Mouse (Mus musculus): ENCODE results near the gene Usp47. TPM values are rescaled to one million over a fixed set of nuclear protein-coding genes. Genes with fewer than 3 reads are reported as not detected.

Gene Usp47
- polyA plus RNA-seq, 1 experiment from 2014 or later: 58.1 TPM

DNA sequence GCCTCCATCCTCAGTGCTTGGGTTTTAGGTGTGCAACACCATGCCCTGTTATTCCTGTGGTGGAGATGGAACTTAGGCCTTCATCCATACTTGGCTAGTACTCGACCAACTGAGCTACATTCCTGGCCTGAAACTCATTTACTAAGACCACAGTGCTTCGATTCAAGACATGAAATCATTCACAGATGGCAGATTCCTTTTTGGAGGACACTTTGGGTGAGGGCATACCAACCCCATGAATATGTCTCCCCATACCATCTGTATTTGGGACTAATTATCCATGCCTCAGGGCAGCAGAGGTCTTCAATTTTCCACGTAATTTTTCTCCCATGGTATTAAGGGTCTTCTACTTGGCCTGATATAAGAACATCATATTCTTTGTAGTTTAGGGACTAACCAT, 119.3 kb downstream of the Usp47 start:
- Histone ChIP-seq H3K4me1 (peaks cover 7% of the 10 kb centered on the region; the same call in 1 of the 2 replicates), H3K9me3 (replicated peaks) (no peaks in the 10 kb centered on the region), H3K27me3 (replicated peaks) (no peaks in the 10 kb centered on the region), H3K27ac (replicated peaks) (no peak overlapping the region), H3K36me3 (no peaks in the 10 kb centered on the region), H3K4me3 (replicated peaks) (no peak overlapping the region), H3K9ac (replicated peaks) (no peak overlapping the region), H3K4me2 (no peak overlapping the region)
- no peak for ATAC-seq (ENCODE audit: low FRiP score)
- 80% methylated on average over 3 of the region's 3 CpGs for WGBS

DNA sequence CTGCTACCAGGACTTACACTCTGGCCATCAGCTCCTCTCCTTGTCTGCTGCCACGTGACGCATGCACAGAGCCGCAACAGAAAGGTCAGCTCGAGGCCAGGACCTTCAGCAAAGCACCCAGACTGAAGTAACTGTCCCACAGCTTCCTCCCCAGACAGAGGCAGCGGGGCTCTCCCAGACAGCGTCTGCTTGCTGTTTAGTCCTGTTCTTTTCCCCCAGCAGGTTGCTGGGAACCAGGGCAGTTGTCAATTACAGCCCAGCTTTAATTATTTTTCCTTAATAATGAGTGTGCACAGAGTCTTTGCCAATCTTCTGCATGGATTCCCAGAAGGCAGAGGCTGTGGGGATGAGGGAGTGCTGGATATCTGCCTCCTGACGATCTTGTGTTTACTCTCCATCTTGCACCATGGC, 119.8 kb downstream of the Usp47 start:
- no peak overlapping the region for H3K27ac ChIP-seq (replicated peaks)
- no peaks in the 10 kb centered on the region for H3K27me3 ChIP-seq (replicated peaks)
- H3K9me3 ChIP-seq (replicated peaks): no peaks in the 10 kb centered on the region
- H3K4me2 ChIP-seq: no peak overlapping the region
- no peaks in the 10 kb centered on the region for H3K36me3 ChIP-seq
- H3K4me1 ChIP-seq: peaks cover 7% of the 10 kb centered on the region; the same call in 1 of the 2 replicates
- H3K9ac ChIP-seq (replicated peaks): no peak overlapping the region
- no peak overlapping the region for H3K4me3 ChIP-seq (replicated peaks)
- 40% methylated on average over 7 of the region's 7 CpGs for WGBS
- no peak for ATAC-seq (ENCODE audit: low FRiP score)

DNA sequence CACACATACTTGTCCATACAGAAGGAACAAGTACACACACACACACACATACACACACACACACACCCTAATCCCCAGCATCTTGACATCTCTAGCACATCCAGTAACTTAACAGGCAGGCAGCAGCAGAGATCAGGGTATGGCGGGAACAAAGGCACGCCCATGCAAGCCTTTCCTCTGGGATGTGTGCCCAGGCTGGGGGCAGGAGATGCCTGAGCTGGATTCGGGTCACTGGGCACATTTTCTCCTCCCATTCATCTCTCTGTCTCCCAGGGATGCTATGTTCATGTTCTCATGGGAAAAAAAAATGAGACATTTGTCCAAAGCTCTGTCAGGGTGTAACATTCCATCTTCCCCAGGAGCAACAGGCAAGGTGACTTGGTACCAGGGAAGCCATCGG, 120.7 kb downstream of the Usp47 start:
- ATAC-seq (ENCODE audit: low FRiP score): 0 out of 2 replicates have a peak, but pooled peaks have one; percentile 53
- H3K9ac ChIP-seq (replicated peaks): no peak overlapping the region
- no peaks in the 10 kb centered on the region for H3K36me3 ChIP-seq
- H3K27me3 ChIP-seq (replicated peaks): no peaks in the 10 kb centered on the region
- no peak overlapping the region for H3K4me3 ChIP-seq (replicated peaks)
- no peak overlapping the region for H3K4me2 ChIP-seq
- no peak overlapping the region for H3K27ac ChIP-seq (replicated peaks)
- H3K4me1 ChIP-seq: peaks cover 7% of the 10 kb centered on the region; the same call in 1 of the 2 replicates
- no peaks in the 10 kb centered on the region for H3K9me3 ChIP-seq (replicated peaks)
- 66% methylated on average over 4 of the region's 4 CpGs for WGBS

DNA sequence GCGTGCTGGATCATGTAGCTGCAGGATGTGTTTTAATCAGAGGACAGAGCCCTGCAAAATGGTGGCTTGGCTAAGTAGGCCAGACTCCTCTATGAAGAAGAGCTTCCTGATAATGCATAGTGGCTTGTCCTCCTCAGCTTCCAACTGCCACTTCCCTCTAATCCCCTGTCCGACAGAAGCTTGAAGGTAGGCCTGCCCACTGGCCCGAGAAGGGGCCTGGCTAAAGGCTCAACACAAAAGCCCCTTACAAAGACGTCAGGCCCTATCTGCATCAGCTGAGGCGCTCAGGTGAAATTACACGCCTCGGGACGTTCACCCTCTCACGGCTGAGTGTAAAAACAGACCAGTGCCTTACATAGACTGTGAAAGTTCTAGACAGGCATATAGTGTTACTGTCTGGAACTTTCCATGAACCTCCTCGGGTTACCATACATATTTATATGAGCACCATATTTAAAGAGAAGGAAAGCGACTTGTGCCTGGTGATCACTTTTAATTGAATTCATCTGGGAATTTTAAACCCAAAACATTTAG, 121.4 kb downstream of the Usp47 start:
- Histone ChIP-seq H3K9ac (replicated peaks) (no peak overlapping the region), H3K4me3 (replicated peaks) (no peak overlapping the region), H3K27ac (replicated peaks) (no peak overlapping the region), H3K36me3 (no peaks in the 10 kb centered on the region), H3K9me3 (replicated peaks) (no peaks in the 10 kb centered on the region), H3K4me2 (no peak overlapping the region), H3K27me3 (replicated peaks) (no peaks in the 10 kb centered on the region), H3K4me1 (peaks cover 7% of the 10 kb centered on the region; the same call in 1 of the 2 replicates)
- no peak for ATAC-seq (ENCODE audit: low FRiP score)
- 75% methylated on average over 11 of the region's 11 CpGs for WGBS

DNA sequence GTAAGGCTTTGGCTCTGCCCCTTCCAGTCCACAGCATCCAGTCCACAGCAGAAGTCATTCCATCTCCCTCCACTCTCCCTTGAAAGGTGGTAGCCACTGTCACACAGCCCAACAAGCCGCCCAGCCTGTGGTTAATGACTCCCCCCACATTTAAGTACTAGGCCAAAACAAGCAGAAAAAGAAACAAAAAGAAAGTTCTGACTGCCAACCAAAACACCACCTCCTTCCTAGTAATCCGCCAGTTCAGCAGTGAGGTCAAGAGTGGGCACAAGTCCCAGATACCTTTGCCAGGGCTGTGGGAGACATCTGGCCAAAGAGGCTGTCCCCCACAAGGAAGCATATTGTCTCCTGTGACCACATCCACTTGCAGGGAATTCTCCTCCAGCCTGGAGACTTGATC, 124.7 kb downstream of the Usp47 start:
- Histone ChIP-seq H3K4me3 (replicated peaks) (no peak overlapping the region), H3K36me3 (no peaks in the 10 kb centered on the region), H3K27ac (replicated peaks) (no peak overlapping the region), H3K9ac (replicated peaks) (no peak overlapping the region), H3K9me3 (replicated peaks) (no peaks in the 10 kb centered on the region), H3K27me3 (replicated peaks) (no peaks in the 10 kb centered on the region), H3K4me1 (peaks cover 6% of the 10 kb centered on the region; the same call in 1 of the 2 replicates), H3K4me2 (no peak overlapping the region)
- WGBS: 67% methylated on average over 2 of the region's 2 CpGs
- no peak for ATAC-seq (ENCODE audit: low FRiP score)

DNA sequence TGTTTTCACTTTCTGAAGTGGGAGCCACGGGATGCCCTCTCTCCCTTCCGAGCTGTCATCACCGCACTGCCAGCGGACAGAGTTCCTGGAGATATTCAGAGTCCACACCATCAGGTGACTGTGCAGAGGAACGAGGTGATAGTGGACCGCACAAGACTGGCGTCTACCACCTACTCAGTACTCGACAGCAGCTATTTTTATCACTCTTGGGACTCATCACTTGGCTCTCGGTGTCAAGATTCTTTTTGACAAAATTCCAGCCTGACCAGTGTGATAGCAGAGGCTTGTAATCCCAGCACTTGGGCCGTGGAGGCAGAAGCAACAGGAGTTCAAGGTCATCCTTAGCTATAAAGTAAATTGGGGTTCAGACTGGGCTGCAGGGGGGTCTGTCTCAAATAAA, 125.8 kb downstream of the Usp47 start:
- ATAC-seq (ENCODE audit: low FRiP score): no peak
- Histone ChIP-seq H3K4me1 (peaks cover 6% of the 10 kb centered on the region), H3K9me3 (replicated peaks) (no peaks in the 10 kb centered on the region), H3K27ac (replicated peaks) (no peak overlapping the region), H3K9ac (replicated peaks) (no peak overlapping the region), H3K4me2 (no peak overlapping the region), H3K4me3 (replicated peaks) (no peak overlapping the region), H3K27me3 (replicated peaks) (no peaks in the 10 kb centered on the region), H3K36me3 (no peaks in the 10 kb centered on the region)
- WGBS: 92% methylated on average over 10 of the region's 10 CpGs

DNA sequence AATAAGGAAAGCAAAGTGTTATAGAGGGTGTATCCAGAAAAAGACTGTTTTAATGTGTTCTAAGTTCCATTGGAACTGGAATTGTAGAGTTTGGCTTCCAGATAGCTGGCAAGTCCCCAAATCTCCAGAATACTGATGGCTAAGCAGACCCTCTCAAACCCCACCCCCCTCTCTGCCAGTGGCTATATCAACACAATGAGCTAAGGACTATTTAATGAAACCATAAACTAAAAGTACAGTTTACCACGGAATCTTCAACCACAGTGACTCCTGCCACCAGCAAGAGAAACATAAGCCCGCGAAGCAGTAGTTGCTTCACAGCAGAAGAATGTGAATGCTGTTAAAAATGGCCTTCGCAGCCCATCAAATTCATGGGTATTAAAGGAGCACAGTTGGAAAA, 131.1 kb downstream of the Usp47 start:
- Histone ChIP-seq H3K9me3 (replicated peaks) (no peaks in the 10 kb centered on the region), H3K4me1 (peaks cover 39% of the 10 kb centered on the region), H3K4me2 (no peak overlapping the region), H3K9ac (replicated peaks) (no peak overlapping the region), H3K36me3 (no peaks in the 10 kb centered on the region), H3K4me3 (replicated peaks) (no peak overlapping the region), H3K27ac (replicated peaks) (0 out of 2 replicates have a peak overlapping the region, but pooled peaks have one; percentile 13), H3K27me3 (replicated peaks) (0 out of 2 replicates have a peak, but pooled peaks cover 2% of the 10 kb centered on the region)
- ATAC-seq (ENCODE audit: low FRiP score): no peak
- WGBS: 55% methylated on average over 4 of the region's 4 CpGs

DNA sequence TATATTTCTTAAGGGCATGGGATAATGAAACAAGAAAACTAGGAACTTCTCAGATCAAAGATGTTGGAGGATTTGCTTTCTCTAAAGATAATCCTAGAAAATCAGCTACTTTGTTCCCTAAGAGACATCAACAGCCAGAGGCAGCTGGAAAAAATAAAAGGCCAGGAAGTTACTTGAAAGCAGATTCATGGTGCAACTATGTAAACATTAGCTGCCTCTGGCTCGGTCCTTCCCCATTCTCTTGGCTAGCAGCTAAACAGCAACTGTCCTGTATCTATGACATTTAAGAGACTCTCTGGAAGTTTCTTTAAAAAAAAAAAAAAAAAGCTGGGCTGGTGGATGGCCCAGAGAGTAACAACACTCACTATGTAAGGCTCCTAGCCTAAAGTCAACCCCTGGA, 131.9 kb downstream of the Usp47 start:
- peaks cover 39% of the 10 kb centered on the region for H3K4me1 ChIP-seq
- WGBS: 39% methylated on average over 1 of the region's 1 CpGs
- no peak overlapping the region for H3K9ac ChIP-seq (replicated peaks)
- H3K4me2 ChIP-seq: no peak overlapping the region
- no peaks in the 10 kb centered on the region for H3K9me3 ChIP-seq (replicated peaks)
- no peak overlapping the region for H3K4me3 ChIP-seq (replicated peaks)
- H3K36me3 ChIP-seq: no peaks in the 10 kb centered on the region
- H3K27ac ChIP-seq (replicated peaks): no peak overlapping the region
- H3K27me3 ChIP-seq (replicated peaks): 0 out of 2 replicates have a peak, but pooled peaks cover 2% of the 10 kb centered on the region
- ATAC-seq (ENCODE audit: low FRiP score): no peak

DNA sequence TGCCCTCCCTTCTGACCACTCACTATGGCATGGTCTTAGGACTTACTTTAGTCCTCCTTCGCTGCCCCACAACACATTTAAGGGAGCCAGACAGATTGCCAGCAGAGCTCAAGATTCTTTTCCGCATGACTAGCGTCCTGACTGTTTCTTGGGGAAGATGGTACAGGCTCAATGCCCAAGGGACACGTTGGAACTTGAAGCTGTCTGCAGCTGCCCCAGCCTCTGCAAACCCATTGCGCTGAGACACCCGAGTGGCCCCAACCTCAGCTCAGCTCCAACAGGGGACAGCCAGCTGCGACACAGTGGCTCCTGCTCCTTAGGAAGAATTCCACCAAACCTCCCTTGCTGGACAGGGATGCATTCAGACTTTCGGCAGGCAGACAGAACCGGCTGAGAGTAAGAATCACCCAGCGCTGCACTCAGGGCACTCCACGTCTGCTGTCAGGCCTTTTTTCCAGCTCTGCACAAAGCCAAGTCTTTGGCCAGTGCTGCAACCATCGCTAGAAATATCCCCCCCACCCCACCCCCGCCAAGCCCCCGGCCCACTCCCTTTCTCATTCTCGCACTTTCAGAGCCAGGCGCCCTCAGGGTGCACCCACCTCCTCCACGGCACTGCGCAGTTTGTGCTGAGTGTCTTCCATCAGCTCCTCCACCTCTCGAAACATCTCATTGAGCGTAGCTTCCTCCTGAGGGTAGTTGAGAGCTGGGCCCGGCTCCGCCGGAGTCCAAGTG, 134.4 kb downstream of the Usp47 start:
- H3K9me3 ChIP-seq (replicated peaks): no peaks in the 10 kb centered on the region
- 11% methylated on average over 23 of the region's 23 CpGs for WGBS
- H3K27me3 ChIP-seq (replicated peaks): 0 out of 2 replicates have a peak, but pooled peaks cover 2% of the 10 kb centered on the region
- ATAC-seq (ENCODE audit: low FRiP score): peak; percentile 59
- peak overlapping the region; percentile 46 for H3K27ac ChIP-seq (replicated peaks)
- no peaks in the 10 kb centered on the region for H3K36me3 ChIP-seq
- peak overlapping the region; percentile 46 for H3K4me3 ChIP-seq (replicated peaks)
- peak overlapping the region; percentile 56 for H3K9ac ChIP-seq (replicated peaks)
- peak overlapping the region; percentile 63 for H3K4me2 ChIP-seq
- peaks cover 39% of the 10 kb centered on the region for H3K4me1 ChIP-seq

DNA sequence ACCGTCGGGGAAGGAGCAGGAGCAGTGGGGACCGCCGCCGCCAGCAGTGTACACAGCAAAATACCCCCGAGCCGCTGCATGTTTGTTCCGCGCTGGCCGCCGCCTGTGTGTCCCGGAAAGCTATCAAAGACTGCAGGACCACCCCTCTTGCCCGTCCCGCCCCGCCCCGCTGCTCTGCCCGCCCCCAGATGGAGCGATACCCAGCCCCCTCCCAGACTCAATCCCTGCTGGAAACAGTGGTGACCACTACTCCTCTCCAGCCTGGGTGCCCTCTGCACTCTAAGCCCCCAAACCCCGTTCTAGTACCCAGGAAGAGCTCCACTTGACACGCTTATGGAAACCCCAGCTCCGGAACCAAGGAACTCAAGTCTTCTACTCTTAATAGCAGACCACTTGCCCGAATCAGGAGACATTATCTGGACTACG, 135.0 kb downstream of the Usp47 start:
- peak; percentile 56 for ATAC-seq (ENCODE audit: low FRiP score)
- H3K4me1 ChIP-seq: peaks cover 38% of the 10 kb centered on the region
- peak overlapping the region; percentile 63 for H3K4me2 ChIP-seq
- H3K9ac ChIP-seq (replicated peaks): peak overlapping the region; percentile 56
- peak overlapping the region; percentile 46 for H3K4me3 ChIP-seq (replicated peaks)
- 0 out of 2 replicates have a peak, but pooled peaks cover 2% of the 10 kb centered on the region for H3K27me3 ChIP-seq (replicated peaks)
- H3K9me3 ChIP-seq (replicated peaks): no peaks in the 10 kb centered on the region
- peak overlapping the region; percentile 46 for H3K27ac ChIP-seq (replicated peaks)
- WGBS: under 1% methylated on average over 21 of the region's 23 CpGs
- H3K36me3 ChIP-seq: no peaks in the 10 kb centered on the region

DNA sequence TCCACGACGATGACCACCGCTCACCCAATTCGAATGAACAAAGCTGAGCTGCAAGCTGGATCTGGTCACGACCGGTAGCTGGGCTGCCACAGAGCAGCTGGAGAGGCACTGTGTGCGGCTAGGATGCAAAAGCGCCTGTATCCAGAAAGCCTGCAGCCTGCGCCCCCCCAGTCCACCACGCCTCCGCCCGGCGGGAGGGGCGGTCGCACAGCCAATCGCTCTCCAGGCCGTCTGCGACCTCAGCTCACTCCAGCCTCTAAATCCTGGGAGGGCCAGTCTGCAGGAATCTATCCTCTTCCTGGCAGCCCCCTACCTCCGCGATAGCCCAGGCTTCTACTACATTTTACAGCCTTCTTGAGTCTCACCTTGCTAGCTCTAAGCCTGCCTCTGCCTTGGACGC, 135.6 kb downstream of the Usp47 start, which contains the start of gene Dkk3:
Gene Dkk3 (minus strand): TSS at position 116 of the 400 bp plus-strand sequence.
- Histone ChIP-seq H3K9ac (replicated peaks) (peak within 1 kb of the TSS; percentile 56), H3K9me3 (replicated peaks) (no peaks in the 10 kb centered on the region), H3K4me2 (peak within 1 kb of the TSS; percentile 63), H3K36me3 (no peaks in the 10 kb centered on the region), H3K4me3 (replicated peaks) (peak within 1 kb of the TSS; percentile 46), H3K27ac (replicated peaks) (peak within 1 kb of the TSS; percentile 46), H3K27me3 (replicated peaks) (0 out of 2 replicates have a peak, but pooled peaks cover 2% of the 10 kb centered on the region), H3K4me1 (peaks cover 35% of the 10 kb centered on the region)
- 3% methylated on average over 21 of the region's 21 CpGs for WGBS
- ATAC-seq (ENCODE audit: low FRiP score): peak; percentile 48; the same call in 1 of the 2 replicates

DNA sequence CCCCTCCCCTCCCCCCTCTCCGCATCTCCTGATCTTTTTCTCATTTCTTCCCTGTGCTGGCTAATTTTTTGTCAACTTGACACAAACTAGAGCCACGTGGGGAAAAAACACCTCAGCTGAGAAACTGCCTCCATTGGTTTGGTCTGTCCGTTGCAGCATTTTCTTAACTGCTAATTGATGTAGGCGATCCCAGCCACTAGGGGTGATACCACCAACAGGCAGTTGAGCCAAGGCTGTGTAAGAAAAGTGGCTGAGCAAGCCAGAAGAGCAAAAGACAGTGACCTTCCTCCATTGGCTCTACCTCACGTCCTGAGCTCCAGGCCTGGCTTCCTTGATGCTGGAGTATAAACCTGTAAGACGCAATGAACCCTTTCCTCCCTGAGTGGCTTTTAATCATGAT, 136.5 kb downstream of the Usp47 start:
- Histone ChIP-seq H3K4me1 (peaks cover 28% of the 10 kb centered on the region), H3K27me3 (replicated peaks) (0 out of 2 replicates have a peak, but pooled peaks cover 2% of the 10 kb centered on the region), H3K4me3 (replicated peaks) (no peak overlapping the region), H3K27ac (replicated peaks) (no peak overlapping the region), H3K4me2 (no peak overlapping the region), H3K9ac (replicated peaks) (no peak overlapping the region), H3K36me3 (no peaks in the 10 kb centered on the region), H3K9me3 (replicated peaks) (no peaks in the 10 kb centered on the region)
- WGBS: 36% methylated on average over 5 of the region's 6 CpGs
- ATAC-seq (ENCODE audit: low FRiP score): no peak
